Mouse (Mus musculus): ENCODE results near the gene Wdr24. TPM values are rescaled to one million over a fixed set of nuclear protein-coding genes. Genes with fewer than 3 reads are reported as not detected.

Wdr24 gene
- polyA plus RNA-seq, 1 experiment from 2014 or later, result 0.47 TPM

Other genes starting within 250 kb of the Wdr24 start
- 0.47 TPM for gene Lmf1, start 244.5 kb upstream of the Wdr24 start, polyA plus RNA-seq (2014; fragmentation: Illumina TruSeq; extraction: RNeasy Lipid Tissue Mini Kit (QIAGEN cat#74804); ENCODE audit: low read depth, low replicate concordance)
- gene Gng13, start 106.5 kb upstream of the Wdr24 start, polyA plus RNA-seq (2014; fragmentation: Illumina TruSeq; extraction: RNeasy Lipid Tissue Mini Kit (QIAGEN cat#74804); ENCODE audit: low read depth, low replicate concordance), result not detected
- not detected for gene Chtf18, start 96.2 kb upstream of the Wdr24 start, polyA plus RNA-seq (2014; fragmentation: Illumina TruSeq; extraction: RNeasy Lipid Tissue Mini Kit (QIAGEN cat#74804); ENCODE audit: low read depth, low replicate concordance)
- gene Rpusd1, start 96.0 kb upstream of the Wdr24 start, polyA plus RNA-seq (2014; fragmentation: Illumina TruSeq; extraction: RNeasy Lipid Tissue Mini Kit (QIAGEN cat#74804); ENCODE audit: low read depth, low replicate concordance), result not detected
- not detected for gene Mslnl, start 87.6 kb upstream of the Wdr24 start, polyA plus RNA-seq (2014; fragmentation: Illumina TruSeq; extraction: RNeasy Lipid Tissue Mini Kit (QIAGEN cat#74804); ENCODE audit: low read depth, low replicate concordance)
- not detected for gene Msln, start 69.2 kb upstream of the Wdr24 start, polyA plus RNA-seq (2014; fragmentation: Illumina TruSeq; extraction: RNeasy Lipid Tissue Mini Kit (QIAGEN cat#74804); ENCODE audit: low read depth, low replicate concordance)
- 3.4 TPM for gene Narfl, start 49.9 kb upstream of the Wdr24 start, polyA plus RNA-seq (2014; fragmentation: Illumina TruSeq; extraction: RNeasy Lipid Tissue Mini Kit (QIAGEN cat#74804); ENCODE audit: low read depth, low replicate concordance)
- 0.64 TPM for gene Haghl, start 38.0 kb upstream of the Wdr24 start, polyA plus RNA-seq (2014; fragmentation: Illumina TruSeq; extraction: RNeasy Lipid Tissue Mini Kit (QIAGEN cat#74804); ENCODE audit: low read depth, low replicate concordance)
- not detected for gene Ccdc78, start 37.0 kb upstream of the Wdr24 start, polyA plus RNA-seq (2014; fragmentation: Illumina TruSeq; extraction: RNeasy Lipid Tissue Mini Kit (QIAGEN cat#74804); ENCODE audit: low read depth, low replicate concordance)
- 0.52 TPM for gene Fam173a, start 30.7 kb upstream of the Wdr24 start, polyA plus RNA-seq (2014; fragmentation: Illumina TruSeq; extraction: RNeasy Lipid Tissue Mini Kit (QIAGEN cat#74804); ENCODE audit: low read depth, low replicate concordance)
- 1.1 TPM for gene AC134908.4, start 28.0 kb upstream of the Wdr24 start, polyA plus RNA-seq (2014; fragmentation: Illumina TruSeq; extraction: RNeasy Lipid Tissue Mini Kit (QIAGEN cat#74804); ENCODE audit: low read depth, low replicate concordance)
- gene Metrn, start 26.5 kb upstream of the Wdr24 start, polyA plus RNA-seq (2014; fragmentation: Illumina TruSeq; extraction: RNeasy Lipid Tissue Mini Kit (QIAGEN cat#74804); ENCODE audit: low read depth, low replicate concordance), result 0.17 TPM
- 15.0 TPM for gene Fbxl16, start 14.5 kb upstream of the Wdr24 start, polyA plus RNA-seq (2014; fragmentation: Illumina TruSeq; extraction: RNeasy Lipid Tissue Mini Kit (QIAGEN cat#74804); ENCODE audit: low read depth, low replicate concordance)
- 3.6 TPM for gene Jmjd8, start 5.2 kb downstream of the Wdr24 start, polyA plus RNA-seq (2014; fragmentation: Illumina TruSeq; extraction: RNeasy Lipid Tissue Mini Kit (QIAGEN cat#74804); ENCODE audit: low read depth, low replicate concordance)
- gene Stub1, start 9.8 kb downstream of the Wdr24 start, polyA plus RNA-seq (2014; fragmentation: Illumina TruSeq; extraction: RNeasy Lipid Tissue Mini Kit (QIAGEN cat#74804); ENCODE audit: low read depth, low replicate concordance), result 8.2 TPM
- not detected for gene Rhbdl1, start 13.7 kb downstream of the Wdr24 start, polyA plus RNA-seq (2014; fragmentation: Illumina TruSeq; extraction: RNeasy Lipid Tissue Mini Kit (QIAGEN cat#74804); ENCODE audit: low read depth, low replicate concordance)
- not detected for gene Gm20683, start 18.1 kb downstream of the Wdr24 start, polyA plus RNA-seq (2014; fragmentation: Illumina TruSeq; extraction: RNeasy Lipid Tissue Mini Kit (QIAGEN cat#74804); ENCODE audit: low read depth, low replicate concordance)
- 19.9 TPM for gene Rhot2, start 21.2 kb downstream of the Wdr24 start, polyA plus RNA-seq (2014; fragmentation: Illumina TruSeq; extraction: RNeasy Lipid Tissue Mini Kit (QIAGEN cat#74804); ENCODE audit: low read depth, low replicate concordance)
- gene Wdr90, start 37.9 kb downstream of the Wdr24 start, polyA plus RNA-seq (2014; fragmentation: Illumina TruSeq; extraction: RNeasy Lipid Tissue Mini Kit (QIAGEN cat#74804); ENCODE audit: low read depth, low replicate concordance), result 2.5 TPM
- gene Mcrip2, start 45.1 kb downstream of the Wdr24 start, polyA plus RNA-seq (2014; fragmentation: Illumina TruSeq; extraction: RNeasy Lipid Tissue Mini Kit (QIAGEN cat#74804); ENCODE audit: low read depth, low replicate concordance), result 5.5 TPM
- gene Mettl26, start 51.4 kb downstream of the Wdr24 start, polyA plus RNA-seq (2014; fragmentation: Illumina TruSeq; extraction: RNeasy Lipid Tissue Mini Kit (QIAGEN cat#74804); ENCODE audit: low read depth, low replicate concordance), result 24.4 TPM
- gene Wfikkn1, start 57.2 kb downstream of the Wdr24 start, polyA plus RNA-seq (2014; fragmentation: Illumina TruSeq; extraction: RNeasy Lipid Tissue Mini Kit (QIAGEN cat#74804); ENCODE audit: low read depth, low replicate concordance), result not detected
- gene Rab40c, start 96.1 kb downstream of the Wdr24 start, polyA plus RNA-seq (2014; fragmentation: Illumina TruSeq; extraction: RNeasy Lipid Tissue Mini Kit (QIAGEN cat#74804); ENCODE audit: low read depth, low replicate concordance), result 2.7 TPM
- gene Pigq, start 121.3 kb downstream of the Wdr24 start, polyA plus RNA-seq (2014; fragmentation: Illumina TruSeq; extraction: RNeasy Lipid Tissue Mini Kit (QIAGEN cat#74804); ENCODE audit: low read depth, low replicate concordance), result 41.2 TPM
- gene Nhlrc4, start 121.3 kb downstream of the Wdr24 start, polyA plus RNA-seq (2014; fragmentation: Illumina TruSeq; extraction: RNeasy Lipid Tissue Mini Kit (QIAGEN cat#74804); ENCODE audit: low read depth, low replicate concordance), result not detected
- not detected for gene A930017K11Rik, start 128.9 kb downstream of the Wdr24 start, polyA plus RNA-seq (2014; fragmentation: Illumina TruSeq; extraction: RNeasy Lipid Tissue Mini Kit (QIAGEN cat#74804); ENCODE audit: low read depth, low replicate concordance)
- gene Capn15, start 162.2 kb downstream of the Wdr24 start, polyA plus RNA-seq (2014; fragmentation: Illumina TruSeq; extraction: RNeasy Lipid Tissue Mini Kit (QIAGEN cat#74804); ENCODE audit: low read depth, low replicate concordance), result 0.41 TPM
- gene Rab11fip3, start 245.9 kb downstream of the Wdr24 start, polyA plus RNA-seq (2014; fragmentation: Illumina TruSeq; extraction: RNeasy Lipid Tissue Mini Kit (QIAGEN cat#74804); ENCODE audit: low read depth, low replicate concordance), result 2.3 TPM

Data from adrenal gland, adult 10 weeks (tissue).